Mouse (Mus musculus): ENCODE data around the gene Pptc7. TPM values are rescaled to one million over a fixed set of nuclear protein-coding genes. Genes with fewer than 3 reads are reported as not detected.

Gene Pptc7
- polyA plus RNA-seq, 1 experiment from 2014 or later = 8.5 TPM

DNA sequence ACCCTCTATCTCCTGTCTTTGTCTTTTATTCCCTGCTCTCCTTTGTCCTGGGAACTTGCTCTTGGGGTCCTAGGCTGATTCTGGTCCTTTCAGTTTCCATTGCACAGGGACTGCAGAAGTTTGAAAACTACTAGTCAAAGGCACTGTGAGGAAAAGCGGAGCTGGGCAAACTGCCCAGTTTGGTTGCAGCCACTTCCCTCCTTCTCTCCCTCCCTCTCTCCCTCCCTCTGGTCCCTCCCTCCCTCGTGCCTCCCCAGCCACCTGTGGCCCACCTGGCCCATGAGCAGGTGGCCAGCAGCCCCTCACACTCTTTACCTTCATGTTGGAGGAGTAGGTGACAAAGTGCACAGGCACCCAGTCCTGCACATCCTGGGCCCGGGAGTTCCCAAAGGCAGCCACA, 39.0 kb upstream of the Pptc7 start:
- H3K4me2 ChIP-seq (ENCODE audit: low read depth) = no peak overlapping the region
- H3K27me3 ChIP-seq (ENCODE audit: control insufficient read depth, insufficient read depth, low read length) = no peaks in the 10 kb centered on the region
- H3K4me1 ChIP-seq (ENCODE audit: control insufficient read depth, insufficient read depth, low read length) = no peaks in the 10 kb centered on the region
- H3K4me3 ChIP-seq (ENCODE audit: low read depth, low read length) = no peak overlapping the region
- H3K36me3 ChIP-seq (ENCODE audit: control insufficient read depth, insufficient read depth, low read length) = peaks cover 13% of the 10 kb centered on the region
- H3K27ac ChIP-seq (ENCODE audit: low read depth, low read length) = no peak overlapping the region
- ATAC-seq (ENCODE audit: insufficient read depth, low FRiP score, low TSS enrichment) (no peak), DNase-seq (ENCODE audit: low spot score) (no peak)
- H3K9me3 ChIP-seq (ENCODE audit: control insufficient read depth, low read length) = no peaks in the 10 kb centered on the region
- no peak overlapping the region for H3K9ac ChIP-seq (ENCODE audit: low read length)
- WGBS = 70% methylated on average over 3 of the region's 3 CpGs

DNA sequence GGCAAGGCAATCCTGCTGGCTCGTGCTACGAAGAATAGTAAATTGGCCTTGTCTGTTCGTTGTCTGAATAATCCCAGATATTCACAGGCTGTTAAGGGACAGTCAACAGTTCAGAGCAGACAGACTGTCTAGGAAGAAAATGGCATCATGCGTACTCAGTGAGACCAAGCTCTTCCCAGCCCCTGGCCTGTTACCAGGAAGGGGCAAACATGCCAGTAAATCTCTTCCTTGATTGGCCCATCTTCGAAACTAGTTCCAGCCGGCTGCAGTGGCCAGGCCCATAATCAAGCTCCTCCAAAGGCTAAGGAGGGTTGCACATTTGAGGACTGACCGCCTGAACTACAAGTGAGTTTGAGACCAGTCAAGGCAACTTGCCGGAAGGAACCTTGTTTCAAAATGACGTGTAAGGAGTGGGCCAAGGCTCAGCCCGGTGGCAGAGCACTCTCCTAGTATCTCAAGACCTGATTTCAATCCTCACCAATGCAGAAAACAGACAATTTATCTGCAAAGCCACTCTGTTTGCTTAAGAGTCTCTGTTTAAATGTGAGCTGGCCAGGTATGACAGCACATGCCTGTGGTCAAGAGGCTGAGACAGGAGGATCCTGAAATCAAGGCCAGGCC, 37.5 kb upstream of the Pptc7 start:
- no peaks in the 10 kb centered on the region for H3K9me3 ChIP-seq (ENCODE audit: control insufficient read depth, low read length)
- no peak overlapping the region for H3K9ac ChIP-seq (ENCODE audit: low read length)
- ATAC-seq (ENCODE audit: insufficient read depth, low FRiP score, low TSS enrichment) (no peak), DNase-seq (ENCODE audit: low spot score) (no peak)
- 82% methylated on average over 10 of the region's 10 CpGs for WGBS
- no peak overlapping the region for H3K27ac ChIP-seq (ENCODE audit: low read depth, low read length)
- H3K27me3 ChIP-seq (ENCODE audit: control insufficient read depth, insufficient read depth, low read length) = no peaks in the 10 kb centered on the region
- no peaks in the 10 kb centered on the region for H3K4me1 ChIP-seq (ENCODE audit: control insufficient read depth, insufficient read depth, low read length)
- H3K4me2 ChIP-seq (ENCODE audit: low read depth) = no peak overlapping the region
- H3K4me3 ChIP-seq (ENCODE audit: low read depth, low read length) = no peak overlapping the region
- peaks cover 9% of the 10 kb centered on the region; the same call in 1 of the 2 replicates for H3K36me3 ChIP-seq (ENCODE audit: control insufficient read depth, insufficient read depth, low read length)

DNA sequence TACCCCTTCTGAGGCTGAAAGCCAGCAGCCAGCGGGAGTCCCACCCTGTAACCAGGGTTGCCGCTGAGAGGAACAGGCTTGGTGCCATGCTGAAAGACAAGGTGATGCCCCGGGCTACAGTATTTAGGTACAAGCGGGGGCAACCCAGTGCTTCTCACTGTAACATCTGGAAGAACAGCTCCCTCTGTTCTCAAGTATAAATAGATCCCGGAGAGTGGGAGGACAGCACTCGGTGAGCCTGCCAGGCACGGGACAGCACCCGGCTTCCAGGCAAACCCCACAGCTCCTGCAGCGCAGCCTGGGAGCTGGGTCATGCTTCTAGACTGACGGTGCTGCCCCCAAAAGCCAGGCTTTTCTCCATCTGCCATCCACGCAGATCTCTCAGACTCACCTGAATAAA, 36.6 kb upstream of the Pptc7 start:
- Histone ChIP-seq H3K27me3 (ENCODE audit: control insufficient read depth, insufficient read depth, low read length) (no peaks in the 10 kb centered on the region), H3K9ac (ENCODE audit: low read length) (no peak overlapping the region), H3K4me3 (ENCODE audit: low read depth, low read length) (no peak overlapping the region), H3K9me3 (ENCODE audit: control insufficient read depth, low read length) (no peaks in the 10 kb centered on the region), H3K4me2 (ENCODE audit: low read depth) (no peak overlapping the region), H3K4me1 (ENCODE audit: control insufficient read depth, insufficient read depth, low read length) (no peaks in the 10 kb centered on the region), H3K36me3 (ENCODE audit: control insufficient read depth, insufficient read depth, low read length) (peaks cover 5% of the 10 kb centered on the region; the same call in 1 of the 2 replicates), H3K27ac (ENCODE audit: low read depth, low read length) (no peak overlapping the region)
- DNase-seq (ENCODE audit: low spot score) (no peak), ATAC-seq (ENCODE audit: insufficient read depth, low FRiP score, low TSS enrichment) (no peak)
- 90% methylated on average over 11 of the region's 11 CpGs for WGBS

DNA sequence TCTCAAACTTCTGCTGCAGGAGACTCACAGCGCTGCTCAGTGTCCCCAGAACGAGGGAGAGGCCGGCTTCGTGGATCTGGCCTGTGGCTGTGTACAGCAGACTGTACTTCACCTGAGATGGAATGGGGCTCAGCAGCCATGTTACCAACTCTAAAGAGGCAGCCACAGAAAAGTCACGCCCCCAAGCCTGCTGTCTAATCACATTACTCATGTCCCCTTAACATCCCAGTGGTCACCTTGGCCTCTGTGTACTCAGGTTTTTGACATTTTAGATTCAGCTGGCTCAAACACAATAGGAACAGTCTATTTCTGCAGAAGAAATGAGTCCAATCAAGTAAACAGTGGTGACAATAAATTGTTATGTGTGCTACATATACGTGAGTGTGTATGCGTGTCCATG, 36.2 kb upstream of the Pptc7 start:
- no peak overlapping the region for H3K4me2 ChIP-seq (ENCODE audit: low read depth)
- no peaks in the 10 kb centered on the region for H3K27me3 ChIP-seq (ENCODE audit: control insufficient read depth, insufficient read depth, low read length)
- no peak overlapping the region for H3K9ac ChIP-seq (ENCODE audit: low read length)
- no peaks in the 10 kb centered on the region for H3K9me3 ChIP-seq (ENCODE audit: control insufficient read depth, low read length)
- ATAC-seq (ENCODE audit: insufficient read depth, low FRiP score, low TSS enrichment) (no peak), DNase-seq (ENCODE audit: low spot score) (no peak)
- no peak overlapping the region for H3K4me3 ChIP-seq (ENCODE audit: low read depth, low read length)
- peaks cover 7% of the 10 kb centered on the region for H3K36me3 ChIP-seq (ENCODE audit: control insufficient read depth, insufficient read depth, low read length)
- WGBS = 98% methylated on average over 7 of the region's 7 CpGs
- no peaks in the 10 kb centered on the region for H3K4me1 ChIP-seq (ENCODE audit: control insufficient read depth, insufficient read depth, low read length)
- H3K27ac ChIP-seq (ENCODE audit: low read depth, low read length) = no peak overlapping the region

DNA sequence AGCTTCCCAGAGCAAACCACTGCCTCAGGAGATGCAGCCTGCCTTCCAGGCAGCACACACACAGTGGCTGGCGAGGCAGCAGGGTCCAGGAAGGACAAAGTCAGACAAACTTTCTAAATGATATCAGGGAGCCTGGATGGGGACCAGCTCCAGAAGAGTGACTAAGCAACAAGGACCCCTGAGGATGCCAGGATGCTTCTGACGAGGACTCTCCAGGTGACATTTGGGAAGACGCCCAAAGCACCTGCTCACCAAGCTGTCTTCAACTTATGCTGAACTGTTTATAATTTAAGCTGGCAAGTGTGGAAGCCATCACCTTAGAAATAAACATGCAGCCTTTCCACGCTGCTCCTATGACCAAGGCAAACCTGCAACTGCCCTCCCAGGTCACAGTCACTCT, 34.9 kb upstream of the Pptc7 start:
- DNase-seq (ENCODE audit: low spot score) = no peak
- H3K4me1 ChIP-seq (ENCODE audit: control insufficient read depth, insufficient read depth, low read length) = no peaks in the 10 kb centered on the region
- H3K4me3 ChIP-seq (ENCODE audit: low read depth, low read length) = no peak overlapping the region
- no peak overlapping the region for H3K4me2 ChIP-seq (ENCODE audit: low read depth)
- no peak overlapping the region for H3K9ac ChIP-seq (ENCODE audit: low read length)
- WGBS = 88% methylated on average over 4 of the region's 4 CpGs
- no peak overlapping the region for H3K27ac ChIP-seq (ENCODE audit: low read depth, low read length)
- no peaks in the 10 kb centered on the region for H3K9me3 ChIP-seq (ENCODE audit: control insufficient read depth, low read length)
- H3K36me3 ChIP-seq (ENCODE audit: control insufficient read depth, insufficient read depth, low read length) = peaks cover 7% of the 10 kb centered on the region
- no peaks in the 10 kb centered on the region for H3K27me3 ChIP-seq (ENCODE audit: control insufficient read depth, insufficient read depth, low read length)
- no peak for ATAC-seq (ENCODE audit: insufficient read depth, low FRiP score, low TSS enrichment)

DNA sequence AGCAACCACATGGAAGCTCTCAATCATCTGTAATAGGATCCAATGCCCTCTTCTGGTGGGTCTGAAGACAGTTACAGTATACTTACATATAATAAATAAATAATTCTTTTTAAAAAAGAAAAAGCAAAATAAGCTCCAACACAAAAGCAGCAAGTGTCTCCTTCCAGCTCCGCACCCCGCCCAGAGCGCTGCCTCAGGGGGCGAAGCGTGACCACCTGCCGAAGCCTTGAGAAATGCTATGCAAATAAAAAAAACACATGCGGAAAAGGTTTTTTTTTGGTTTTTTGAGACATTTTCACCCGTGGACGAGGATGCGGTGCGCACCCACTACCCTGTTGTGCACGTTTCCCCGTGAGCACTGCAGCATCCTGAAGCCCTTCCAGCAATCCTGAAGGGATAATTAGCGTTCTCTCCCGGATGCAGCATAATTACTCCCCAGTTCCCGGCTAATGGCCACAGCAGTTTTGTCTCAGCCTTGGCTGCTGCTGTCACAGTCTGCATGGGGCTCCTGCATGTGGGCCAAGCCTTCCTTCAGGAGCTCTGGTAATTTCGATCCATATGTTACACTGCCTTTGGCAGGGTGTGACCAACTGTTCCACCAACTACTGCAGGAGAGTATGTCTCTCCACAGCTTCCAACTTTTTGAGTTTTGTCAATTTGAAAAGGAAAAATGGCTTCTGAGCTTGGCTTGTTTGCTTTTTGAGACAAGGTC, 32.1 kb upstream of the Pptc7 start:
- Histone ChIP-seq H3K9ac (ENCODE audit: low read length) (no peak overlapping the region), H3K4me2 (ENCODE audit: low read depth) (no peak overlapping the region), H3K27me3 (ENCODE audit: control insufficient read depth, insufficient read depth, low read length) (no peaks in the 10 kb centered on the region), H3K27ac (ENCODE audit: low read depth, low read length) (no peak overlapping the region), H3K4me3 (ENCODE audit: low read depth, low read length) (no peak overlapping the region), H3K9me3 (ENCODE audit: control insufficient read depth, low read length) (no peaks in the 10 kb centered on the region), H3K36me3 (ENCODE audit: control insufficient read depth, insufficient read depth, low read length) (peaks cover 15% of the 10 kb centered on the region), H3K4me1 (ENCODE audit: control insufficient read depth, insufficient read depth, low read length) (no peaks in the 10 kb centered on the region)
- WGBS = 88% methylated on average over 17 of the region's 17 CpGs
- DNase-seq (ENCODE audit: low spot score) (no peak), ATAC-seq (ENCODE audit: insufficient read depth, low FRiP score, low TSS enrichment) (no peak)

DNA sequence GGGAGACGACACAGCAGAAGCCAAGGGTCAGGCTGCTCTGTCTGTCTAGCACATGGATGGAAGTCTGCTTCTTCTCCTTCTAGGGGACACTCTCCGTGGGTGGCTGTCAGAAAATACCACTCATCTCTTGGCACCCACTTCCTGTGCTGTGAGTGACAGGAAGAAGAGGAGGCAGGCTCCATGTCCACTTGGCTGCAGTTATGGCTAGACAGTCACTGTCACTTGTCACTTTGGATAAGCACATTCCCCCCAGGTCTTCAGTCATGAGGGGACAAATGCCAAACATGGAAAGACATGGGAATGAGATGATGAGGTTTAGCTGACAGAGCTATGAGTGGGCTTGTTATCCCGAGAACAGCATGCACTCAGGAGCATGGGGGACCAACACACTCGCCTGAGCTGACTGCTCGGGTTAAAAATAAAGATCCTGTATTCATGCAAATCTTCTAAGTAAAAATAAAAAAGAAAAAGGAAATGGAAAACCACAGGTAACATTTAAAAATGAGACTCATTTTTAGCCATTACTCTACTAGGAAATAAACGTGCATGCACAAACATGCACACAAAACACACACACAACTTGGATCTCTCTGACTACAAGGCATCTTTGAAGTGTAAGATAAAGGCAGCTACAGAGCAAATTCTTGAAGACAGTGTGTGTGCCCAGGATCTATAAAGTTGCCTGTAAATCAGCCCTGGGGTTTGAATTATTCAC, 26.0 kb upstream of the Pptc7 start:
- Histone ChIP-seq H3K9ac (ENCODE audit: low read length) (no peak overlapping the region), H3K27me3 (ENCODE audit: control insufficient read depth, insufficient read depth, low read length) (no peaks in the 10 kb centered on the region), H3K4me3 (ENCODE audit: low read depth, low read length) (no peak overlapping the region), H3K9me3 (ENCODE audit: control insufficient read depth, low read length) (no peaks in the 10 kb centered on the region), H3K27ac (ENCODE audit: low read depth, low read length) (no peak overlapping the region), H3K4me1 (ENCODE audit: control insufficient read depth, insufficient read depth, low read length) (no peaks in the 10 kb centered on the region), H3K36me3 (ENCODE audit: control insufficient read depth, insufficient read depth, low read length) (peaks cover 15% of the 10 kb centered on the region), H3K4me2 (ENCODE audit: low read depth) (no peak overlapping the region)
- DNase-seq (ENCODE audit: low spot score) (no peak), ATAC-seq (ENCODE audit: insufficient read depth, low FRiP score, low TSS enrichment) (no peak)
- WGBS = 88% methylated on average over 6 of the region's 6 CpGs

DNA sequence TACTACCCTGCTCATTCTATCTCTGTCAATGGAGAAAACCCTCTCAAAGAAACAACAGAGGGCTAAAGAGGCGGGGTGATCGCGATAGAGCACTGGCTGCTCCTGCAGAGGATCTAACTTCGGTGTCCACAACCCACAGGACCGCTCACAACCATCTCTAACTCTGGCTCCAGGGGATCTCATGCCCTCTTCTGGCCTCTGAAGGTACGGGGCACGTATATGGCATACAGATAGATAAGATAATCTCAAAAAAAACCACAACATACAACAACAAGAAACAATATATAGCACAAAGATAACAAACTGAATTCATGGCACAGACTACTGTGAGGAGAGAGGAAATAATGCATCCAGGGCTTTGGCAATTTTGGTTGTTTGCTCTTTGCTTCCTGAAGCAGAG, 22.1 kb upstream of the Pptc7 start:
- H3K4me1 ChIP-seq (ENCODE audit: control insufficient read depth, insufficient read depth, low read length) = peaks cover 3% of the 10 kb centered on the region; the same call in 1 of the 2 replicates
- H3K4me3 ChIP-seq (ENCODE audit: low read depth, low read length) = no peak overlapping the region
- no peaks in the 10 kb centered on the region for H3K27me3 ChIP-seq (ENCODE audit: control insufficient read depth, insufficient read depth, low read length)
- H3K9me3 ChIP-seq (ENCODE audit: control insufficient read depth, low read length) = no peaks in the 10 kb centered on the region
- H3K9ac ChIP-seq (ENCODE audit: low read length) = no peak overlapping the region
- peaks cover 4% of the 10 kb centered on the region for H3K36me3 ChIP-seq (ENCODE audit: control insufficient read depth, insufficient read depth, low read length)
- DNase-seq (ENCODE audit: low spot score) = no peak
- H3K4me2 ChIP-seq (ENCODE audit: low read depth) = no peak overlapping the region
- ATAC-seq (ENCODE audit: insufficient read depth, low FRiP score, low TSS enrichment) = no peak
- H3K27ac ChIP-seq (ENCODE audit: low read depth, low read length) = no peak overlapping the region
- WGBS = 62% methylated on average over 7 of the region's 7 CpGs

All from neural tube, embryonic 11.5 days (tissue).